Comparison of ENCODE assay signal across 1 mouse cellular context in the genomic region with DNA sequence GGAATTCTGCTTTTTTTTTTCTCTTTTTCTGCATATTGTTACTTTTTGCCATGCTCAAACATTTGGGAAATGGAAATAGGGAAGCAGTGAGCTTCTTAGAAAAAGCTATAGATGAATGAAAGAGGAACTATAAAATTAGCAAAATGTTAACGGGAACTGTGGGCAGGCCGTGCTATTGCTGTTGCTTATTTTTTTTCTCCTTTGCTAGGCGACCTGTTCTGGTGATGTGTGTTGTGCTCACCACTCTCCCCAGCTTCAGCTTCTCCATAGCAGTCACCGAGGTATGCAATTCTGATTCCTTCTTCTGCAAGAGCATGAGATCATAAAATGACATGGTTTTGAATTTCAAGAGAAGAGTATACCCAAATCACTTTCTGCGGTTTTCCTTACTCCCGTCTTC.
TF ChIP-seq lines count a peak whose summit lies in the region.

No protein-coding gene starts in this region.

TF ChIP-seq in CH12.LX, 34 proteins besides CTCF, POLR2A, EP300 and RAD21:
- TF ChIP-seq ELF1 (IDR thresholded peaks at IDR 0.05; ENCODE audit: low read depth, low read length) (no peak), USF2 (conservative IDR thresholded peaks at IDR 0.05; ENCODE audit: low read depth, low read length) (no peak), CHD1 (IDR thresholded peaks at IDR 0.05; ENCODE audit: low read depth, low read length) (no peak), POLR2AphosphoS2 (IDR thresholded peaks at IDR 0.05; ENCODE audit: low read depth, low read length) (no peak), MAX (IDR thresholded peaks at IDR 0.05; ENCODE audit: low read length) (no peak), MAFK (IDR thresholded peaks at IDR 0.05; ENCODE audit: insufficient replicate concordance, low read length) (no peak), USF1 (IDR thresholded peaks at IDR 0.05; ENCODE audit: low read depth, low read length) (no peak), JUN (IDR thresholded peaks at IDR 0.05; ENCODE audit: insufficient read depth, low read depth, low read length) (no peak), UBTF (IDR thresholded peaks at IDR 0.05; ENCODE audit: low read depth, low read length) (no peak), NELFE (IDR thresholded peaks at IDR 0.05; ENCODE audit: low read depth, low read length) (no peak)
